Mouse (Mus musculus) gonadal fat pad, adult 2 months (tissue): ENCODE data around the gene Ola1. TPM values are rescaled to one million over a fixed set of nuclear protein-coding genes. Genes with fewer than 3 reads are reported as not detected.

Source experiments
- DNase-seq: peaks from one replicate; pipeline ENCODE4 v3.0.0-alpha.2; 2012; ENCODE audit warnings: low read depth
- polyA plus RNA-seq: library from polyadenylated mRNA; depleted of rRNA; stranded (reverse); fragments of >200 nt; gene quantifications from 2 replicates; pipeline ENCODE4 v1.2.3, GENCODE M21; 2012

Ola1 gene
- polyA plus RNA-seq, 1 experiment: 13.1 TPM

DNA sequence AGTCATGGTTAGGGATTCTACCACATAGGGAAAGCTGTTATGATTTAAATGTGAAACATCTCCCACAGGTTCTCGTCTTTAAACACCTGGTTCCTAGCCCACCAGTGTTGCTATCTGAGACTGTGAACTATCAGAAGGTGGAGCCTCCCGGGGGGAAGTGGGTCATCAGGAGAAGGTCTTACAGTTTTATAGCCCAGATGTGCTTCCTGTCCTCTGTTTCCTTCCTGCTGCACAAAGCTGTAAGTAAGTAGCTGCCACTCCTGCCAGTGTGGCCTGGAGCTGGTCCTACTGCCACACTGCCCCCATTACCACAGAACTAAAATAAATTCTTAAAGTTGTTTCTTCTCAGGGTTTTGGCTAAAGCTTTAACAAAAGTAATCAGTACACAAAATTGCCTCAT is 72.6 kb downstream of the Ola1 start:
- DNase-seq: no peak

DNA sequence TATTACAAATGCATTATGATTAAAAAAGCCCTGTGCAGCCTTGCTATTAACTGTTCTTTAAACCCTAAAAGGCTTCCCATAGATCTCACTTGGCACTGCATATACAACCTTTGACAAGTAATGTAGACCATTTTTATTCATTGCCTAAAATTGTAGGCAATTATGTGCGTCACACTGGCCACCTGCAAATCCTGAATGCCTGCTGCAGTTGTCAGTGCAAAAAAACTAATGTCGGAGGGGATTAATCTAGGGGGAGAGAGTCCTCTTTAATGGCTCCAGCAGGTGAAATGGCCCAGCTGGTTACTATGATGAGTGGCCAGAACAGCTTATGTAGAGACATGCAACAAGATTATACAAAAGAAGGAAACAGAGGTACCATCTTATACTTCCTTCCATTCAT is 75.0 kb downstream of the Ola1 start:
- no peak for DNase-seq

DNA sequence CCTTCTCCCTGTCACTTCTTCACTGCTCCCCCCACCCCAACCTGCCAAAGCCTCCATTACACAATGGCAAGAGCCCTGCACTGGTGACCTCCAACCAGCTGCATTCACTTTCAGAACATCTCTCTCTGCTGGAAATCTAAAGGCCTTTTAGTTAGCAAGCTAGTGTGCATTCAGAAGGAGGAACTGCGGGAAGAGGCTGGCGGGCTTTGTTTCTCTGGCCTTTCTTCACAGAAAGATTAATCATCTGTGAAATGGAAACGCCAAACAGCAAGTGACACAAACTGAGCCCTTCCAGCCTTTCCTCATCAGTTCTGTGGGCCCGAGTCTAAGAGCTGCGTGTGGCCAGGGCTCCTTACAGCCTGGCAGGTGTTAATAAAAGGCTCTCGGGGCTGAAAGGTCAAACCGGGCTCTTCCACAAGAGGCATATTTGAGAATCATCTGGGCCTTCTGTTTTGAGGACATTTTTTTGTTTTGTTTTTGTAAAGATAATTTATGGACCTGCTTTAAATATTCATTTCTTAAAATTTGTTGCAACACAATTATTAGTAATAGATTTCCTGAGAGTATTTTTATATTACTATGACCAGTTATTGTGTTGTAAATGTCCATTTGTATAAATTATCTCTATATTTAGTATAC is 75.8 kb downstream of the Ola1 start:
- DNase-seq: no peak

DNA sequence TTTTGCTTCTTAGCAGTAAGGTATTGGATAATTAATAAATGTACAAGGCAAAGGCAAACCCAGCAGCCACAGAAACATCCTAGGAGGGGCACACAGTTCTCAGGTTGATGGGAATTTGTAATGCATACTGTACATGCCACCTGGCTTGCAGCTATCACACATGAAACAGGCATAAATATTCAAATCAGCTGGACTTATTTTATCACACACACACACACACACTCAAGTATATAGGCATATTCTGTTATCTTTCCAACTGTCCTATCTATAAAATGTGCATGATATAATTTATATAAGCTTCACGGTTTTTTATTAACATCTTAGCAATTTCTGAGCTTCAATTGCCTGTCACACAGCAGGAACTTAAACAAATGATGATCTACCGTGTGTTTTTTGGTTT is 85.8 kb downstream of the Ola1 start:
- no peak for DNase-seq

DNA sequence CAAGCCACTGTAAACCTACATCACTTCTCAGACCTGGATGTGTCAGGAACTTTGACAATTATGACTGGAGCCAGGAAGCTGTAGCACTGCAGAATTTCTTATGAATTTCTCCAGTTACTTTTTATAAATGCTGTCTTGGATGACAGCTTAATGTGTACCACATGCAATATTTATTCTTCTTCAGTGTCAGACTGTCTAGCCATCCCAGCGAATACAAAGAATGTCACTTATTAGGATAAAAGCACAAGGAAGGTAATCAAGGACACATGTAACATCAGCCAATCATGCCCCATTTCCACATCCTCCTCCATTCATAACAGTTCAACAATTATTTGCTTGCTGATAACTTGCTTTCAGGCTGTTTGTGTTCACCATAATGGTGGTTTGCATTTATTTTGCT is 91.0 kb downstream of the Ola1 start:
- no peak for DNase-seq

DNA sequence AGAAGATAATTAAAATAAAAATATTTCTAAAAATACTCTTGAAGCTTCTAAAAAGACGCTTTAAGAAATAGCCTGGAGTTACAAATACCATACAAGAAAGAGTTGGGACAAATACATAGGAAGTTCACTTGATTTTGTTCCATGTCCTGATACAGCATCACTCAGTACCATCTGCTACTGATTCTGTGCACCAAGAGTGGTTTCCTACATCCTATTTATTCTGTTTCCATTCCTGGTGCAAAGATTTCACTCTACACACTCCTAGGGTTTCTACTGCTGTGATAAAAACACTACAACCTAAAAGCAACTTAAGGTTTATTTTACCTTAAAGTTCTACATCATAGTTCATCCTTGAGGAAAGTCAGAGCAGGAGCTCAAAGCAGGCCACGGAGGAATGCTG is 99.9 kb downstream of the Ola1 start:
- no peak for DNase-seq

DNA sequence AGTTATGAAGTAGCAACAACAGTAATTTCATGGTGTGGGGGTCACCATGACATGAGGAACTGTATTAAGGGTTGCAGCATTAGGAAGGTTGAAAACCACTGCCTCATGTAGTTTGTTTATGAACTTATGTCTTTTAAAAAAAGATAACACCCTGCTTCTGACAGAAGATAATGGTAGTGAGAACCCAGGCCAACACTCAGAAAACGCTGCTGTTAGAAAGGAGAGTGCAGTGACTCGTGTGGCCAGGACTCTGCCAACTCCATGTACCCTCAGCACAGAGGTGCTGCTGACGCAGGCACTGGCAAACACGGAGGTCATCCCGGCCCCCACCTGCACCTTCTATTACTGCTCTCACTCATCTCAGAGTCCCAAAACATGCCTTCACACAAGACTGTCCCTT is 111.6 kb downstream of the Ola1 start:
- no peak for DNase-seq

DNA sequence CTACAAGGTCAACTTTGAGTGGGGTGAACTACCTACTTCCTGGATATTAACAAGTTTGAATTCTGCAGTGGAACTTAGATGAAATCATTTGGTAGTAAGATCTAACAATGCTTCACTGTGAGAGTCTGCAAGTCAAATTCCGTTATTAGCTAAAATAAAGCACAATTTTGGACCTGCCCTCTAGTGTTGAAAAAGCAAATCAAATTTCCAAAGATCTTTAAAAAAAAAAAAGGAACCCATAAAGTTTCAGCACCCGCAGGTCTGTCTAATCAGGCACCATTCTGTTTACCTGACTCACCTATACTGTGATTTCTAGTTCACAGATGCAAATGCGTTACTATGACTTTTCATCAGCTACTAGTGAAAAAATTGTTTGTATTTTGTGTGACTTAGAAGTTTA is 122.2 kb downstream of the Ola1 start:
- DNase-seq: no peak

DNA sequence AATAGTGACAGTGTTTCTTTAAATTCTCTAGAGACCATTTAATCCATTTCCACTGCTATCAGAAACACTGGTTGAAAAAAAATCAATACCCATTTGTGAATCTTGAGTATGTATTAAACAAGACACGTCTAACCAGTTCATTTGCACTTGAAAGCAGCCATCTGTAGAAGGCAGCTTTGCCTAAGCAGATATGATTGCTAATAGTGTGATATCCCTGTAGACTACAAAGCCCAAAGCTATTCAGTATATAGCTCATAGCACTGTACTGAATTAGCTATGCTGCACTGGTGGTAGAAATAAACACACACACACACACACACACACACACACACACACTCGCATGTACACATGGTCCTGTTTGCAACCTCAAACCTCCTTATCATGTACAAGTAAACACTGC is 123.4 kb downstream of the Ola1 start:
- no peak for DNase-seq

DNA sequence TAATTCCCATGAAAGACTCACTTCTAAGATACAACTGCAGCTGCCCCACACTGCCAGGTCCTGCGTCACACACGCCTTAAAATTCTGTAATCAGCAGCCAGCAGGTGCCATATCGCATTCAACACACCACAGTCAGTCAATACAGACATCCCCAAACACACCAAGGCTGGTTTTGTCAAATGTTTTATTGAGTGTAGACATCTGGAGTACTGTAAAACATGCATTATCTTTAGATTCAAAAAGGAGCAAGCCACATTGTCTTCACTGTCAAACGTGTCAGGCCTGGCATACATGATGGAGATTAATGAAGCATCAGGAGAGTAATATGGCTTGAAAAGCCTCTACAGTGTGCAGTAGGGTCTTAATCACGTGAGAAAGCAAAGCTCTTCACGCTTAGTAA is 125.7 kb downstream of the Ola1 start:
- no peak for DNase-seq

DNA sequence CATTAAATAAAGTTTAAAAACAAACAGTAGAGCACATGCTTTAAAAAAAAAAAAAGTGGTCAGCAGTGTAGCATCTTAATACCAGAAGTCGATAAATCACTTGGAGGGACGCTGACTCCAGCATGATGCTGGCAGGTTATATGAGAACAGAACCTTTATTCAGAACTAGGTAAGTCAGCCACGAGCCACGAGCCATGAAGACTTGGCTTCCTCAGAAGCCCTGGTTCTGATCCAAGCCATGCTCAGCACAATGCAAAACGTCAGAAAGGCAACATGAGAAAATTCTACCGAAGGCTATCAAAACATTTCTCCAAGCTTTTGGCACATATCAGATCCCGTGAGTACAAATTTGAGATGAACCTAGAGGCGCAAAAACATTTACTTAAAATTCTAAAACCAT is 127.4 kb downstream of the Ola1 start:
- no peak for DNase-seq

DNA sequence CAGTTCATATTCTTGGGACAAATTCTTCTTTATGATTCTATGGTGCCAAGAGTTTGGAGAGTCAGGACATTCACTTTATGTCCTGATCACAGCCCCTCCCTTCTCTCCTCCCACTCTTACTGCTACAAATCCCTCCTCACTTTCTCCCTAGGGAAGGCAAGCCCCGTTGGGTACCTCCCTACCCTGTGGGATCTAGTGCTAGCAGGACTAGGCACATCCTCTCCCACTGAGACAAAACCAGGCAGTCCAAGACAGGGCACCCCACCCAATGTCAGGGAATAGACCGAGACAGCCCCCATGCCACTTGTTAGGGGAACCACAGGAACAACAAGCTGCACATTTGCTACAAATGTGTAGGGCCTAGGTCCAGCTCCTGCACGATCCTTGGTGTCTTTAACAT is 131.1 kb downstream of the Ola1 start:
- DNase-seq: no peak

DNA sequence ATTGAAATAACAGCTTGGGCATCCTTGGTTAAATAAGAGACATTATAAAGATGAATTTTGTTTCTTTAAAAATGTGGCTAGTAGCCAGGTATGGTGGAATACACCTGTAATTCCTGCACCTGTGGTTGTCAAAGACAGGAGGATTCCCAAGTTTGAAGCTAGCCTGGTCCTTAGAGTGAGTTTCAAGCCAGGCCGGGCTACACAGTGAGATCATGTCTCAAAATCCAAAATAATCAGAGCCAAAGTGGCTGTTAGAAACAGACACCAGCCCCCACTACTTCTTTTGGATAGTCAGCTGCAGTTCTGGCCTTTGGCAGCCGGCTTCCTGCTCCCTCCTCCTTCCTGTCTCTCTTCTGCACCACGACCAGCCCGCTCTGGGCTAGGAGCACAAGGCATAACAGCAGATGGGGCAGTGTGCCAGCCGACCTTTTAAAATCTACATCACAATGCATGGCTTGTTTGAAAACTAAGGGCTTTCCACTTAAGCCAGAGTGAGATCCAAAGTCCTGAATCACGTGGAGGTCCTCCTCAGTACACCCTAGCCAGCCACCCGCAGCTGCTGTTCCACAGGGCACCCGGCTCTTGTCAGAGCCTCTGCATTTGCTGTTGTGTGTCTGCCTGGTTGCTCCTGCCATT is 132.9 kb downstream of the Ola1 start:
- DNase-seq: no peak

DNA sequence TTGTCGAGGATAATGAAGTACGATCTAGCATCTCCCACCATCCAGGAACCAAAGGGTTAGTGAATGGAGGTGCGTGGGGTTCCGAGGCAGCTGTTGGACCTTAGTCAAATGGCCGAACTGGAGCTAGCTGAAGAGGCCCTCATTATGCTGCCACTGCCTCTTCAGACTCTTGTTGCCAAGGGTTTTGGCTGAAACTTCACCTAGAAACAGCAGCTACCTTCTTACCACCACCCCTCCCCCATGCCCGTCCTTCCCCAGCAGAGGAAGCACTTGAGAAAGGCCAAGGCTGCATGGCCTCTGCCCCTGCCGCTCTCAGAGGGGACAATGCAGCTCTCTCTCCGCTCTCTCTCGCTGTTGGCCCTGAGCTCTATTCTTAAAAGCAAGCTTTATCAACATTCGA is 136.2 kb downstream of the Ola1 start:
- no peak for DNase-seq

DNA sequence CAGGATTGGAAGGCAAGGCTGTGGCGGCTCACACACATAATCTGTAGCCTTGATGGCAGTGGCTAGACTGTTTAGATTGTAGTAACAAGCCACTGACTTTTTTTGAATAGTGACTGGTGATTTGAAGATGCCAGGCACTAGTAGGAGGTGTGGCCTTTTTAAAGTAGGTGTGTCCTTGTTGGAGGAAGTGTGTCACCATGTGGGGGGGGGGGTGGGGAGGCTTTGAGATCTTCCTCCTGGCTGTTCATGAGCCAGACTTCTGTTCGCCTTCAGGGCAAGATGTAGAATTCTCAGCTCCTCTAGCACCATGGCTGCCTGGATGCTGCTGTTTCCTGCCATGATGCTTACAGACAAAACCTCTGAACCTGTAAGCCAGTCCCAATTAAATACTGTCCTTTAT is 136.9 kb downstream of the Ola1 start:
- no peak for DNase-seq

DNA sequence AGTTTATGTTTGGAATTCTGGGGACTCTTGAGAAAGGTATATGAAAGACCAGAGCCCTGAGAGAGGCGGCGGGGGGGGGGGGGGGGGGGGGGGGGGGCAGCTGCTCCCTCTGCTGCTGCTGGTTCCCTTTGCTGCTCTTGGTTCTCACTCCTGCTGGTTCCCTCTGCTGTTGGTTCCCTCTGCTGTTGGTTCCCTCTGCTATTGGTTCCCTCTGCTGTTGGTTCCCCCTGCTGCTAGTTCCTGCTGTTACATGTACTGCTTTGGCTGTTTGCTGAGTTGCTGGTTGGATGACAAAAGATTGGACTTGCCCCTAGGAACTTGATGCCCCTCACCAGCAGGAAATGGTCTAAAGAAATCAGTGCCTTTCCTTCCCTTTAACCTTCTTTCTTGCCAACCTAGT is 138.6 kb downstream of the Ola1 start:
- no peak for DNase-seq

DNA sequence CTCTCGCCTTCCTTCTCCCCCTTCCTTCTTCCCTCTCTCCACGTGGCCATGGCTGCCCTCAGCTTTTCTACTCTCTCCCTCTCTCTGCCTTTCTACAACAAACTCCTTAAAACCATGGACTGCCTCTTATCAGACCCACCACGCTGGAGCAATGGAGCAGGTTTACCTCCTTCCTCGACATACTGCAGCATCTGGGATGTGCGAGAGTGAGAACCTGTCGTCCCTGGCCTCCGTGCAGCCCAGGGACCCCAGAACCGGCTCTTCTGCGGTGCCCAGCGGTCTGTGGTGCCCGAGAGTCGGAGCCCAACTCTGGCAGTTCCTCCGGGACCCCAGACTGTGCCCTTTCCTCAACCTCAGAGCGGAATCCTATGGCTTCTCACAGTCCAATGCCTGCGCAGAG is 139.4 kb downstream of the Ola1 start:
- DNase-seq: no peak

DNA sequence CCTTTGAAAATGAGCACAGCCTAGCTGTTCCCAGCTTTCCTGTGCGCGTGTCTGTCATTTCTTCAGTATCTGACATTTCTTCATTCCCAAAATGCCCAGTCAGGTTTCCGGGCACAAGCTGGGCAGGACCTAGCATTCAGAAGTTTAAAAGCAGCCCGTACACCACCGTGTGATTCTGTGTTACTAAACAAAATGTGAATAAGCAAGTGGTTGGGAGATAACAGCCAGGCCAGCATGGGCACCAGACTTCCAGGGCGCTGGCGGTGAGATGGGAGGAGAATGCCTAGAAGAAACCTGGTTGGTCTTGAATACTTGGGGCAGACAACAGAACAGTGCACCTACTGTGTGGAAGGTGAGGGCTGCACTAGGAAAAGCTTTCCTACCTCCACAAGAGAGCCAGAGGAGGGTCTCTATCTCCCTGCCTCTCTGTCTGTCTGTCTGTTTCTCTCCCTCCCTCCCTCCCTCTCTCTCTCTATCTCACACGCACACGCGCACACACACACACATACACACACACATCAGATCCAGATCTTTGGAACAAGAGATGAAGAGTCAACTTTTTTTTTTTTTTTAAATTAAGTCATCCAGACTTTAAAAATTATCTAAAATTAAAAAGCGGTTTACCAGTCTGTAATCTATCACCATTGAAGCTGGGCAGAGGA is 144.8 kb downstream of the Ola1 start:
- DNase-seq: no peak

DNA sequence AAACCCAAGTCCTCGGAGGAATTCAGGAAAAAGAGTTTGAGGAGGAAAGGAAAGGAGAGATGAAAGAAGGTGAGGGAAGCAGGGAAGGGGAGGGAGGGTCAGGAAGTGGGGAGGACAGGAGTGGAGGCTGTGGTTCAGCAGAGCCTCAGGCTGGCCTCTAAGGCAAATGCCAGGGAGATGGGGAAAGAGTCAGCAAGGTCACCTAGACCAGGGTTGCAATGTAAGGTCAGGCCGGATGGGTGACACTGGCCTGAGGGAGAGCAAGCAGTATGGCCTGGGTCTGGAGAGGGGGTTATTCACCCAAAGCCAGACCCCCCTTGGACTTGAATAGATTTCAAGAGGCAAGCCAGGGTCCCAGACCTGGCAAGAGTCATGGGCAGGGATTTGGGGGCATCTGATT is 147.5 kb downstream of the Ola1 start:
- no peak for DNase-seq

DNA sequence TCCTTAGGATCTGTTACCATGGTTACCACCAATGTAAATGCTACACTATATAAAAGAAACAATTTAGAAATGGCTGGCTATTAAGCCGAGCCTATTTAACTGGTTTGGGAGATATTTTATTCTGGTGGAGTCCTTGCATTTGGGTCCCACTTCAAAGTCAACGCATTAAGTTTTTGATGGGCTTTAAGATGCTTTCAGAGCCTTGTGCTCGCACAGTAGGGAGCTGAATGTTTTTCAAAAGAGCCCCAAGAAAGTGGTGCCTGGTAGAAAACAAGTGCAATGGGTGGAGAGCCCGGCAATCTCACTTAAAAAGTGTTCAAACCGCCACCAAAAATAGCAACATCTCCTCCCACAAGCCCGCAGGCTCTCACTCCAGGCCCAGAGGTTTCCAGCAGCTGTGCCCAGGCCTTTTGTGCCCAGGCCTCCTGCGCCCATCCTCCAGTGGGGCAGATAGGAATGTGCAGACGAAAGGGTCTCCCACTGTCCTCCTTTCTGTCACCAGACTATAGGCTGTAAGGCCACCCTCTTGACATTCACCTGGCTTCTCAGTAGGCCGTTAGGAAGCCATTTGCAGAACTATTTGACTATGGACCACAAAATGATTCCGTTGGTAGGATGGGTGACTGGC is 148.2 kb downstream of the Ola1 start:
- DNase-seq: no peak

DNA sequence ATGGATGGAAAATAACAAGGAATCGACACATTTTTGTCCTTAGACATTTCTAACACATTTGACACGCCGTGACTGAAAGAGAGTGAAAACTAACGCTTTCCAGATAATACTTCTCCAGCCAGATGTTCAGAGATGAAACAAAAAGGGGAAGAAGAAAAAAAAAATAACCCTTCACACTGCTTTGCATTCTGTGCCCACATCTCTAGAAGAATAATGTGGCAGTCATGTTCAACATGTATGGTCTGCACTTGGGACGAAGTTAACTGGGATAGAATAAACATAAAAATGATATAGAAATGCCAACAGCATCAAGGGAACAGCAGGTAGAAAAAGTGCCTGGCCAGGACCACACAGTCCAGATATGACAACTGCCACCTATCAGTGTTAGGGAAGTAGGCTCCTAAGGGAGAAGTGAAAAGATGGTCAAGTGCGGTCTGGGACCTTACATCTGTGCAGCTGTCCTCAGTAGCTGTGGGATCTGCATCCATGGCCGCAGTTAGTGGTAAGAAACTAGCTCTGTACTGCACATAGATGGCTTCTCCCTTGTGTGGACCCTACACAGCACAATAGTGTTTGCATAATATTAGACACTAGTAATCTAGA is 149.4 kb downstream of the Ola1 start:
- DNase-seq: no peak

DNA sequence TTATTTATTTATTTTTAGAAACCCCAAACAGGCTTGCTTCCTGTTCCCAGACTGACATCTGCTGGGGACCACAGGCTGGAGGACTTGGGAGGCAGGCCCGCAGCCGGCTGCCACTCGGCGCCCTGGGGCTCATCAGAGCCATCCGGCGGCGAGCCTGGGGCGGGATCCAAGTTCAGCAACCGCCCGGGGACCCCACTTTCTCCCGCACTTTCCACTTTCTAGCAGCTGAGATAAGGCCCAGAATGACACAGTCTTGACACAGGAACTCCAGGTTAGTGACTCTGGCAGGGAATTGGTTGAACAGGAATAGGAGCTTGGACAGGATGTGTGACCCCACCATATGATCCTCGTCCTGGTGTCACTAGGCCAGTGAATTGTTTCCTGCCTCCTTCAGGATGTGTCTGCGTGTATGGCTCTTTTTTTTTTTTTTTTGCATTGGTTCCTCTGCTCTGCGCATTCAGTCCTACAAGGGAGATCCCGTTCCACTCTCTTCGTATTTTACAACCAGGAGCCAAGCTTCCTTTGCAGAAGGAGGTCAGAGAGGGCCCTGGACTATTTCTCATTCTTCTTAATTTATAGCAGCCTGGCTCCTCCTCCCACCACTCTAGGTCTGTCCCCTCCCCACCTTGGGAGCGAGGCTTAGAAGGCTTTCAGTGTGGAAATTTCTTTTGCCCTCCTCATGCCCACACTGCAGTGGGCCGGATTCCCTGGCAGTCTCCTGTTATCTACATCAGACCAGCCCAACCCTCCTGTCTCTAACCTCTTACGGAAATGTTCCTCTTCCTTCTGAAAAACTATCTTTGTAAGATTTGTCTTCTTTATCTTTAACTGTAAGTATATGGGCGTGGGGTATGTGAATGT is 152.2 kb downstream of the Ola1 start:
- DNase-seq: no peak
